Mouse (Mus musculus): ENCODE data around the gene Phgr1. TPM values are rescaled to one million over a fixed set of nuclear protein-coding genes. Genes with fewer than 3 reads are reported as not detected.

The Phgr1 gene
- total RNA-seq, 2 experiments from 2014 or later, result not detected

- Histone ChIP-seq H3K4me3 (no peak overlapping the region), H3K27ac (peak overlapping the region; percentile 23; the same call in 1 of the 2 replicates)
- peak in 1 of 2 experiments; percentile 74 for DNase-seq (ENCODE audit: low spot score in 2 of 2)
- TF ChIP-seq CTCF (conservative IDR thresholded peaks at IDR 0.05), result no peak
Measured at GRCm38 (mm10) chr2:118756103-118756502, 16.5 kb upstream of the Phgr1 start.

- DNase-seq (ENCODE audit: low spot score in 2 of 2), result no peak
- peak; percentile 75 for TF ChIP-seq CTCF (conservative IDR thresholded peaks at IDR 0.05)
- H3K4me3 ChIP-seq, result no peak overlapping the region
- H3K27ac ChIP-seq, result no peak overlapping the region
Measured at GRCm38 (mm10) chr2:118759828-118760227, 12.7 kb upstream of the Phgr1 start.

GRCm38 (mm10) chr2:118760311-118761025 is 12.1 kb upstream of the Phgr1 start:
- peak in 1 of 2 experiments; percentile 7 for DNase-seq (ENCODE audit: low spot score in 2 of 2)
- no peak overlapping the region for H3K4me3 ChIP-seq
- H3K27ac ChIP-seq, result peak overlapping the region; percentile 99
- TF ChIP-seq CTCF (conservative IDR thresholded peaks at IDR 0.05), result no peak

GRCm38 (mm10) chr2:118761358-118761757 is 11.2 kb upstream of the Phgr1 start:
- peak overlapping the region; percentile 48 for H3K4me3 ChIP-seq
- H3K27ac ChIP-seq, result peak overlapping the region; percentile 99
- DNase-seq (ENCODE audit: low spot score in 2 of 2), result peak in 1 of 2 experiments; percentile 24
- TF ChIP-seq CTCF (conservative IDR thresholded peaks at IDR 0.05), result peak; percentile 58

- DNase-seq (ENCODE audit: low spot score in 2 of 2), result peak; percentile 86
- Histone ChIP-seq H3K4me3 (peak within 1 kb of the TSS; percentile 48), H3K27ac (peak within 1 kb of the TSS; percentile 99)
- 0 out of 2 replicates have a peak, but pooled peaks have one; percentile 6 for TF ChIP-seq CTCF (conservative IDR thresholded peaks at IDR 0.05)
Measured at GRCm38 (mm10) chr2:118761906-118762783, 10.4 kb upstream of the Phgr1 start, which contains the start of gene Ccdc9b. TSS of gene Ccdc9b (minus strand) at chr2:118762661.

- TF ChIP-seq CTCF (conservative IDR thresholded peaks at IDR 0.05), result no peak
- DNase-seq (ENCODE audit: low spot score in 2 of 2), result no peak
- H3K27ac ChIP-seq, result peak overlapping the region; percentile 99
- H3K4me3 ChIP-seq, result peak overlapping the region; percentile 48
Measured at GRCm38 (mm10) chr2:118762784-118763148, 9.8 kb upstream of the Phgr1 start.

GRCm38 (mm10) chr2:118763469-118763868 is 9.1 kb upstream of the Phgr1 start:
- no peak for TF ChIP-seq CTCF (conservative IDR thresholded peaks at IDR 0.05)
- DNase-seq (ENCODE audit: low spot score in 2 of 2), result peak in 1 of 2 experiments; percentile 85
- Histone ChIP-seq H3K27ac (peak overlapping the region; percentile 99), H3K4me3 (no peak overlapping the region)

GRCm38 (mm10) chr2:118764094-118764831 is 8.3 kb upstream of the Phgr1 start:
- peak; percentile 61 to 74 for DNase-seq (ENCODE audit: low spot score in 2 of 2)
- Histone ChIP-seq H3K4me3 (no peak overlapping the region), H3K27ac (peak overlapping the region; percentile 77)
- peak; percentile 85 for TF ChIP-seq CTCF (conservative IDR thresholded peaks at IDR 0.05)

- DNase-seq (ENCODE audit: low spot score in 2 of 2), result no peak
- H3K27ac ChIP-seq, result no peak overlapping the region
- H3K4me3 ChIP-seq, result no peak overlapping the region
- TF ChIP-seq CTCF (conservative IDR thresholded peaks at IDR 0.05), result no peak
Measured at GRCm38 (mm10) chr2:118764875-118765274, 7.7 kb upstream of the Phgr1 start.

GRCm38 (mm10) chr2:118766041-118767033 is 6.2 kb upstream of the Phgr1 start:
- H3K4me3 ChIP-seq, result no peak overlapping the region
- TF ChIP-seq CTCF (conservative IDR thresholded peaks at IDR 0.05), result peak; percentile 19; the same call in 1 of the 2 replicates
- H3K27ac ChIP-seq, result no peak overlapping the region
- DNase-seq (ENCODE audit: low spot score in 2 of 2), result no peak

- Histone ChIP-seq H3K27ac (no peak overlapping the region), H3K4me3 (no peak overlapping the region)
- TF ChIP-seq CTCF (conservative IDR thresholded peaks at IDR 0.05), result no peak
- DNase-seq (ENCODE audit: low spot score in 2 of 2), result no peak
Measured at GRCm38 (mm10) chr2:118774536-118774935, 2.0 kb downstream of the Phgr1 start.
